Mouse (Mus musculus) ES-E14 (cell line): ENCODE data around the gene Prep. TPM values are rescaled to one million over a fixed set of nuclear protein-coding genes. Genes with fewer than 3 reads are reported as not detected.

Experiments used
- DNase-seq: peaks from one replicate; pipeline ENCODE4 v3.0.0-alpha.2; 2013; ENCODE audit warnings: low read depth, low spot score
- H3K27ac ChIP-seq: 2 replicates; pipeline ENCODE4 v1.5.1; 2012; ENCODE audit warnings: low read depth, mild to moderate bottlenecking, low read length, moderate library complexity, mixed read lengths; ENCODE audit not compliant: poor library complexity, insufficient read depth, severe bottlenecking
- H3K36me3 ChIP-seq: 2 replicates; pipeline ENCODE4 v1.6.1; 2012; ENCODE audit warnings: mild to moderate bottlenecking, low read length, moderate library complexity, mixed read lengths; ENCODE audit not compliant: control insufficient read depth, poor library complexity, insufficient read depth, severe bottlenecking
- H3K4me1 ChIP-seq, 2 experiments: fragments of 150-350 bp in 1 of 2; sonication (generic) in 1 of 2; 2 replicates each; pipeline ENCODE4 v1.6.1; 2012; ENCODE audit warnings: low read length in 2 of 2, mild to moderate bottlenecking in 1 of 2, mixed read lengths in 1 of 2; ENCODE audit not compliant: control insufficient read depth in 2 of 2, insufficient read depth in 2 of 2, poor library complexity in 1 of 2
- H3K4me3 ChIP-seq, 2 experiments: fragments of 150-350 bp in 1 of 2; sonication (generic) in 1 of 2; 2 replicates each; pipeline ENCODE4 v1.5.1; 2012; ENCODE audit warnings: low read length in 2 of 2, low read depth in 1 of 2, mild to moderate bottlenecking in 1 of 2, mixed read lengths in 1 of 2; ENCODE audit not compliant: insufficient read depth in 1 of 2, poor library complexity in 1 of 2, severe bottlenecking in 1 of 2
- H3K9ac ChIP-seq: 2 replicates; pipeline ENCODE4 v1.6.1; 2012; ENCODE audit warnings: low read depth, mild to moderate bottlenecking, low read length, mixed read lengths; ENCODE audit not compliant: poor library complexity, insufficient read depth, severe bottlenecking
- H3K9me3 ChIP-seq: fragments of 150-350 bp; sonication (generic); 2 replicates; pipeline ENCODE4 v1.6.1; 2012; ENCODE audit warnings: low read depth, mild to moderate bottlenecking, low read length; ENCODE audit not compliant: control insufficient read depth, insufficient read depth
- CHD2 ChIP-seq: IDR thresholded peaks from 2 replicates; pipeline ENCODE4 v1.6.1; 2014; ENCODE audit warnings: mild to moderate bottlenecking, low read depth, low read length, inconsistent platforms
- HCFC1 ChIP-seq: IDR thresholded peaks from 2 replicates; pipeline ENCODE4 v1.6.1; 2012; ENCODE audit warnings: low read length, inconsistent platforms, borderline replicate concordance; ENCODE audit not compliant: insufficient read depth
- MAFK ChIP-seq: IDR thresholded peaks from 2 replicates; pipeline ENCODE4 v1.6.1; 2014; ENCODE audit warnings: mild to moderate bottlenecking, low read depth, low read length, inconsistent platforms; ENCODE audit not compliant: insufficient read depth
- ZC3H11A ChIP-seq: IDR thresholded peaks from 2 replicates; pipeline ENCODE4 v1.6.1; 2012; ENCODE audit warnings: low read depth, mild to moderate bottlenecking, inconsistent platforms, low read length, borderline replicate concordance
- ZNF384 ChIP-seq: IDR thresholded peaks from 2 replicates; pipeline ENCODE4 v1.6.1; 2012; ENCODE audit warnings: low read depth, low read length, inconsistent platforms
- in situ Hi-C, 2 experiments: fragments of 600-800 bp; cut with MboI; formaldehyde crosslinking; loops; one replicate each; pipeline ENCODE4 v1.15.1; 2025; ENCODE audit warnings: low sequenced_read_pairs in 2 of 2, inconsistent platforms in 1 of 2; ENCODE audit not compliant: unreplicated experiment in 2 of 2
- total RNA-seq: library from RNA; depleted of rRNA; stranded (reverse); fragments of 300-350 nt; gene quantifications from 2 replicates; pipeline ENCODE4 v1.2.3, GENCODE M21; 2012

The Prep gene
- total RNA-seq, 1 experiment, result 12.9 TPM

- H3K4me1 ChIP-seq, result no peaks in the 10 kb centered on the region
- no peak overlapping the region for H3K4me3 ChIP-seq
- H3K27ac ChIP-seq, result no peak overlapping the region
- DNase-seq, result no peak
- no peak overlapping the region for H3K9ac ChIP-seq
- in situ Hi-C loops, result no loop called here
- H3K9me3 ChIP-seq, result no peaks in the 10 kb centered on the region
- no peaks in the 10 kb centered on the region for H3K36me3 ChIP-seq
- TF ChIP-seq HCFC1 (no peak), ZC3H11A (no peak), MAFK (no peak), CHD2 (no peak), ZNF384 (no peak)
Observed at GRCm38 (mm10) chr10:45180677-45181326, 113.8 kb downstream of the Prep start.

GRCm38 (mm10) chr10:45181344-45181743 is 114.3 kb downstream of the Prep start:
- Histone ChIP-seq H3K4me1 (no peaks in the 10 kb centered on the region), H3K27ac (no peak overlapping the region), H3K36me3 (no peaks in the 10 kb centered on the region), H3K4me3 (no peak overlapping the region), H3K9me3 (no peaks in the 10 kb centered on the region), H3K9ac (no peak overlapping the region)
- no peak for DNase-seq
- TF ChIP-seq ZNF384, result no peak
- no peak for TF ChIP-seq HCFC1
- no peak for TF ChIP-seq CHD2
- TF ChIP-seq MAFK, result no peak
- no peak for TF ChIP-seq ZC3H11A
- in situ Hi-C loops, result no loop called here

GRCm38 (mm10) chr10:45185457-45185856 is 118.5 kb downstream of the Prep start:
- H3K4me1 ChIP-seq, result no peaks in the 10 kb centered on the region
- TF ChIP-seq HCFC1 (no peak), MAFK (no peak), ZNF384 (no peak), CHD2 (no peak), ZC3H11A (no peak)
- no peak overlapping the region for H3K4me3 ChIP-seq
- DNase-seq, result no peak
- no peak overlapping the region for H3K27ac ChIP-seq
- in situ Hi-C loops, result no loop called here
- no peaks in the 10 kb centered on the region for H3K9me3 ChIP-seq
- H3K9ac ChIP-seq, result no peak overlapping the region
- H3K36me3 ChIP-seq, result no peaks in the 10 kb centered on the region

- Histone ChIP-seq H3K4me3 (no peak overlapping the region), H3K9me3 (no peaks in the 10 kb centered on the region), H3K36me3 (no peaks in the 10 kb centered on the region), H3K9ac (no peak overlapping the region), H3K4me1 (peaks cover 0 to 15% of the 10 kb centered on the region in 2 experiments; a peak in 2 of 4 replicates), H3K27ac (no peak overlapping the region)
- TF ChIP-seq ZNF384 (no peak), ZC3H11A (no peak)
- DNase-seq, result peak; percentile 30
- in situ Hi-C loops, result no loop called here
Observed at GRCm38 (mm10) chr10:45193330-45194310, 126.6 kb downstream of the Prep start.
